Mouse (Mus musculus): ENCODE results near the gene Scube3.

DNA sequence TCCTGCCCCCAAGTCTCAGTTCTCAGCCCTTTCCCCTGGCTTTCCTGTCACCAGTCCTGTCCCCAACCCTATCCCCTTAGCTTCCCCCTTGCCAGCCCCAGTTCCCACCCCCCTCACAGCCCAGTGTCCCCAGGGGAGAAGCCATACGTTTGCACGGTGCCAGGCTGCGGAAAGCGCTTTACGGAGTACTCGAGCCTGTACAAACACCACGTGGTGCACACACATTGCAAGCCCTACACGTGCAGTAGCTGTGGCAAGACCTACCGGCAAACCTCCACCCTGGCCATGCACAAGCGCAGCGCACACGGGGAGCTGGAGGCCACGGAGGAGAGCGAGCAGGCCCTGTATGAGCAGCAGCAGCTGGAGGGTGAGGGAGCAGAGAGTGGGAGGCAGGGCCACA lies 60.0 kb downstream of the Scube3 start:
- TF ChIP-seq TAL1 (conservative IDR thresholded peaks at IDR 0.05; ENCODE audit: low read depth, low read length) (no peak), CTCF (IDR thresholded peaks at IDR 0.05; ENCODE audit: low read depth, low read length) (no peak), GATA1 (IDR thresholded peaks at IDR 0.05; ENCODE audit: borderline replicate concordance, low read length) (no peak)

All from G1E (cell line).